Mouse (Mus musculus) olfactory bulb, adult 2 months (tissue): ENCODE data around the gene Nkrf.

Experiments
- CTCF ChIP-seq: fragments of 200-500 bp; IDR thresholded peaks from 2 replicates; pipeline ENCODE4 v1.5.1; 2012; ENCODE audit warnings: low read depth, mild to moderate bottlenecking, low read length, moderate library complexity; ENCODE audit not compliant: insufficient read depth
- POLR2A ChIP-seq: fragments of 200-500 bp; IDR thresholded peaks from 2 replicates; pipeline ENCODE4 v1.6.1; 2012; ENCODE audit warnings: mild to moderate bottlenecking, low read depth, low read length, moderate library complexity; ENCODE audit not compliant: insufficient read depth

DNA sequence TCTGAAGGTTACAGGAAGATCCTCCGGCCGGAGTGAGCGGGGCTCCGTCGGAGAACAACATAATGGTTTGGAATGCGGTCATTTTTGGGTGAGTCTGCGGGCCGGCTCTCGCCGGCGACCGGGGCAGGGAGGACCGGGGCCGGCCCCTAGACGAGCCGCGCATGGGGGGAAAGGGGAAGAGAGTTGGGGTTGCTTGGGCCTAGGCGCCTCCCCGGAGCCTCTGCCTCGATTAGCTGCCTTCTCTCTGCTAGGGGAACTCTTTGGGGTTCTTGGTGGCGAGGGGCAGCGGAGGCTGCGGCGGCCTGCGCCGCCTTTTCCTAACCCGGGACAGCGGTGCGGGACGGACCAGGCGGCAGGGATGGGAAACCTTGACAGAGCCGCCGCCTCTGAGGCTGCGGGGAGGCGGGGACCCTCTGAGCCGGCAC is 28.0 kb downstream of the Nkrf start:
- TF ChIP-seq CTCF, result no peak
- no peak for TF ChIP-seq POLR2A
